Mouse (Mus musculus) thymus, postnatal 0 days (tissue): ENCODE measurements around the gene Pmm1. TPM values are rescaled to one million over a fixed set of nuclear protein-coding genes. Genes with fewer than 3 reads are reported as not detected.
A peak's percentile ranks its signal among the peaks of the same experiment; 100 is the strongest.

ENCODE experiments used
- DNase-seq: peaks from one replicate; pipeline ENCODE4 v3.0.0-alpha.2; 2015; ENCODE audit warnings: low spot score
- polyA plus RNA-seq: library from polyadenylated mRNA; unstranded; fragments of >200 nt; fragmentation: Nextera tagmentation; extraction: Ambion mirVana; gene quantifications from 2 replicates; pipeline ENCODE4 v1.2.1, GENCODE M21; 2015

Gene Pmm1
- polyA plus RNA-seq, 1 experiment from 2014 or later = 45.1 TPM

GRCm38 (mm10) chr15:81957598-81957997 is 3.1 kb downstream of the Pmm1 start:
- no peak for DNase-seq

- peak; percentile 72 for DNase-seq
Observed at GRCm38 (mm10) chr15:81956457-81956856, 4.3 kb downstream of the Pmm1 start.

- DNase-seq = no peak
Observed at GRCm38 (mm10) chr15:81955414-81955813, 5.3 kb downstream of the Pmm1 start.

GRCm38 (mm10) chr15:81954716-81955115 is 6.0 kb downstream of the Pmm1 start:
- DNase-seq = no peak

- DNase-seq = no peak
Observed at GRCm38 (mm10) chr15:81954151-81954583, 6.6 kb downstream of the Pmm1 start.

- DNase-seq = no peak
Observed at GRCm38 (mm10) chr15:81952310-81952709, 8.4 kb downstream of the Pmm1 start.

- no peak for DNase-seq
Observed at GRCm38 (mm10) chr15:81951159-81951558, 9.6 kb downstream of the Pmm1 start.

GRCm38 (mm10) chr15:81950716-81951115 is 10.0 kb downstream of the Pmm1 start:
- DNase-seq = no peak

GRCm38 (mm10) chr15:81949476-81950131 is 11.1 kb downstream of the Pmm1 start:
- no peak for DNase-seq

GRCm38 (mm10) chr15:81949076-81949475 is 11.7 kb downstream of the Pmm1 start:
- no peak for DNase-seq

- no peak for DNase-seq
Observed at GRCm38 (mm10) chr15:81943176-81943749, 17.5 kb downstream of the Pmm1 start.

GRCm38 (mm10) chr15:81941010-81941409 is 19.7 kb downstream of the Pmm1 start:
- DNase-seq = no peak

- DNase-seq = no peak
Observed at GRCm38 (mm10) chr15:81940219-81940618, 20.5 kb downstream of the Pmm1 start.

- DNase-seq = no peak
Observed at GRCm38 (mm10) chr15:81939774-81940173, 21.0 kb downstream of the Pmm1 start.

- no peak for DNase-seq
Observed at GRCm38 (mm10) chr15:81939157-81939715, 21.5 kb downstream of the Pmm1 start.

- DNase-seq = peak; percentile 20
Observed at GRCm38 (mm10) chr15:81938246-81938645, 22.5 kb downstream of the Pmm1 start.

GRCm38 (mm10) chr15:81937098-81937972 is 23.4 kb downstream of the Pmm1 start:
- no peak for DNase-seq

- DNase-seq = no peak
Observed at GRCm38 (mm10) chr15:81936679-81937078, 24.1 kb downstream of the Pmm1 start, which contains the start of gene Csdc2. Gene Csdc2 (plus strand): TSS chr15:81936759.

- no peak for DNase-seq
Observed at GRCm38 (mm10) chr15:81935869-81936637, 24.7 kb downstream of the Pmm1 start.

- DNase-seq = no peak
Observed at GRCm38 (mm10) chr15:81933986-81934385, 26.7 kb downstream of the Pmm1 start.

- DNase-seq = peak; percentile 62
Observed at GRCm38 (mm10) chr15:81932951-81933470, 27.7 kb downstream of the Pmm1 start.
